In genomic region chr7:73588351-73588906, GRCm38 (mm10) we compare ENCODE assay signal across 8 mouse cellular contexts. TPM values are rescaled to one million over a fixed set of nuclear protein-coding genes. Genes with fewer than 3 reads are reported as not detected.
DNase-seq lines count a peak whose midpoint lies in the region; ATAC-seq and TF ChIP-seq lines count a peak whose summit lies in the region.

No protein-coding gene starts in this region.

- no peaks in the 10 kb centered on the region for H3K9me3 ChIP-seq in stomach, postnatal 0 days (ENCODE audit: control insufficient read depth, low read length)

- peaks cover 16% of the 10 kb centered on the region; the same call in 1 of the 2 replicates for H3K4me1 ChIP-seq in stomach, postnatal 0 days (replicated peaks; ENCODE audit: control insufficient read depth, insufficient read depth)

- peak; percentile 86 for ATAC-seq in stomach, postnatal 0 days (ENCODE audit: low FRiP score, low TSS enrichment)

- no peak for TF ChIP-seq EP300 in stomach, postnatal 0 days (optimal IDR thresholded peaks at IDR 0.05)

- H3K27me3 ChIP-seq in stomach, postnatal 0 days (ENCODE audit: control insufficient read depth, insufficient read depth, low read length) = no peaks in the 10 kb centered on the region

- H3K4me2 ChIP-seq in stomach, postnatal 0 days (replicated peaks; ENCODE audit: low read depth) = 0 out of 2 replicates have a peak overlapping the region, but pooled peaks have one; percentile 31

- peak overlapping the region; percentile 43; the same call in 1 of the 2 replicates for H3K9ac ChIP-seq in stomach, postnatal 0 days (ENCODE audit: low read length)

- no peak overlapping the region for H3K4me3 ChIP-seq in stomach, postnatal 0 days (ENCODE audit: low read depth, low read length)

- intact Hi-C loops in gastrocnemius, postnatal 14 days (cut with DNase I; ENCODE audit: low total_unique reads) = no loop called here
- intact Hi-C loops in heart, postnatal 25 days (cut with DNase I) = loop anchor here (2.0 kb wide), 1 partner anchor 28 kb away; no protein-coding TSS in a partner anchor

- no peak for TF ChIP-seq CTCF in stomach, postnatal 0 days (IDR thresholded peaks at IDR 0.05; ENCODE audit: low read depth)

- peak overlapping the region; percentile 97 for H3K27ac ChIP-seq in stomach, postnatal 0 days (replicated peaks)

- peak; percentile 65 for DNase-seq in gastrocnemius, adult 18-20 months (ENCODE audit: low spot score)
- DNase-seq in gastrocnemius, postnatal 14 days = no peak
- DNase-seq in thymus, postnatal 4 days = peak; percentile 20
- no peak for DNase-seq in thymus, adult 18-20 months
- DNase-seq in kidney, postnatal 25 days = peak; percentile 57 to 82
- peak; percentile 64 for DNase-seq in stomach, postnatal 0 days (ENCODE audit: low spot score)
- no peak for DNase-seq in embryo, embryonic 10 days (ENCODE audit: low spot score)
- DNase-seq in heart, postnatal 25 days (ENCODE audit: low spot score) = no peak

- WGBS in stomach, postnatal 0 days = 30% methylated on average over 8 of the region's 8 CpGs

- H3K36me3 ChIP-seq in stomach, postnatal 0 days (ENCODE audit: control insufficient read depth, insufficient read depth, low read length) = no peaks in the 10 kb centered on the region

RNA-seq across cellular contexts. Expression of gene Chd2, which starts 46.8 kb away (rescaled TPM):
- 10 to 100 TPM; 29.8 to 39.6 TPM for total RNA-seq in gastrocnemius, adult 18-20 months (2021)
- 10 to 100 TPM; 36.7 to 38.2 TPM for total RNA-seq in gastrocnemius, postnatal 14 days (2021)
- polyA plus RNA-seq in stomach, postnatal 0 days (2015; fragmentation: Nextera tagmentation; extraction: Ambion mirVana) = 15.9 and 18.0 TPM in 2 replicates
- 10 to 100 TPM; 40.4 to 41.2 TPM for total RNA-seq in heart, postnatal 25 days (2021)

Comparison
In these comparisons a context has a peak if more than half of its experiments do, and no peak if none do; other contexts are left out.
1. DNase-seq: peak in gastrocnemius, adult 18-20 months (single experiment), thymus, postnatal 4 days (single experiment), kidney, postnatal 25 days (2 of 2) and stomach, postnatal 0 days (single experiment); none in gastrocnemius, postnatal 14 days (single experiment), thymus, adult 18-20 months (0 of 2), embryo, embryonic 10 days (single experiment) and heart, postnatal 25 days (single experiment).